Mouse (Mus musculus) brain, embryonic 14.5 days (tissue): ENCODE measurements around the gene Necab3. TPM values are rescaled to one million over a fixed set of nuclear protein-coding genes. Genes with fewer than 3 reads are reported as not detected.

Experiments used
- DNase-seq: peaks from one replicate; pipeline ENCODE4 v3.0.0-alpha.2; 2011; ENCODE audit warnings: low read depth
- CTCF ChIP-seq: fragments of 200-500 bp; IDR thresholded peaks from 2 replicates; pipeline ENCODE4 v1.5.1; 2012; ENCODE audit warnings: inconsistent platforms, mild to moderate bottlenecking, moderate library complexity, borderline replicate concordance; ENCODE audit not compliant: insufficient read depth, insufficient read length; ENCODE audit errors: extremely low read depth
- POLR2A ChIP-seq: fragments of 200-500 bp; IDR thresholded peaks from 2 replicates; pipeline ENCODE4 v1.6.1; 2012; ENCODE audit warnings: mild to moderate bottlenecking, inconsistent platforms, borderline replicate concordance; ENCODE audit not compliant: poor library complexity, insufficient read depth, insufficient read length, severe bottlenecking; ENCODE audit errors: extremely low read depth
- polyA plus RNA-seq: library from polyadenylated mRNA; depleted of rRNA; stranded (reverse); fragments of >200 nt; gene quantifications from 2 replicates; pipeline ENCODE4 v1.2.3, GENCODE M21; 2012; rRNA removed

The Necab3 gene
- 11.6 and 22.0 TPM in 2 replicates for polyA plus RNA-seq

DNA sequence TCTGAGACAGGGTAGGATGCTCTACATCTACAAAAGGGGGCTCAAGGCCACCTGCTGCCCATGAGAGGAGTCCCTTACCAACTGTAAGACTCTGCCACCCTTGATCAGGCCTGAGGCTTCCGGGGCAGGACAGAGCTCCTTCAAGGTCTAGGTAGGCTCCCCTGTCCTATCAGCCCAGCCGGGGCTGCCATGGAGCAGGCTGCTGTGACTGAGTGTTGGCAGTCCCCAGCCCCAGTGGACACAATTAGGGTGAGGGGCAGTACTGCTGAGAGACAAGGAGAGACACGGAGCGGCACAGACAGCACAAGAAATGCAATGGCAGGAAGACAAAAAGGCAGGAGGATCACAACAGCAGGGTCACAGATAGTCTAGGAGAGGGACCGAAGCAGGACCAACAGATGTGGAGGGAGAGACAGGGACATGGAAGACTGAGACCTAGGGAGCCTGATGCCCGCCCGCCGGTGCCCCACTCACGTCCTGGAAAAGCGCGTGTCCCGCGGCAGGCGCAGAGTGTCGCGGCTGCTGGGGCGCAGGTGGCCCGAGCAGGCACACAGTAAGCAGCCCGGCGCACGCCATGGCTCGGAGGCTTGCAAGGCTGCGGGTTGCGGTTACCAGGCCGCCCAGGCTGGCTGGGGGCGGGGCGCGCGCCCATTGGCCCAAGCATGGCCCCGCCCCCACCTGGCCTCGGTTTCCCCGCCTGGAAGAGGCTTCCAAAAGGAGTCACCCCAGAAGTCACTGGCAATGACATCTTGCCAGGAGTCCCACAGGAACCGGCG lies at the start of gene Necab3:
Gene Necab3, minus strand, starts transcription at position 627 of the 776 bp plus-strand sequence.
- peak; percentile 68 for DNase-seq
- TF ChIP-seq CTCF = no peak
- TF ChIP-seq POLR2A = no peak

DNA sequence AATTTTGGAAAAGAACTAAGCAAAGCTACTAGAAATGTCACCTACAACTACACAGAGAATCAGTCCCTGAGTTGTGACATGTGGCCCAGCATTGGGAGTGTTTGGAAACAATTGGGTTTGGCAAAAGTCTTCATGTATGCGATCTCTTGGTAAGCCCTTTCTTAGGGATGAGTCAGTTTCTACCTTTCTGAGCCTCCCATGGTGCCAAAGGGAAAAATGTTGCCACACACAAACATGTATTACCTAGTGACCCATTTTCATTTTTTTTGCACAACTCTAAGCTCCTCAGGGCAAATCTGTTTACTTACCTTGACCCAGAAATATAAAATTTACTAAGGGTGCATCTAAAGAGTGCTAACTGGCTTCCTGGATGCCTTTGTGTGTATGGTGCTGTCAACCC lies 48.3 kb upstream of the Necab3 start:
- TF ChIP-seq POLR2A = no peak
- TF ChIP-seq CTCF = no peak
- no peak for DNase-seq

DNA sequence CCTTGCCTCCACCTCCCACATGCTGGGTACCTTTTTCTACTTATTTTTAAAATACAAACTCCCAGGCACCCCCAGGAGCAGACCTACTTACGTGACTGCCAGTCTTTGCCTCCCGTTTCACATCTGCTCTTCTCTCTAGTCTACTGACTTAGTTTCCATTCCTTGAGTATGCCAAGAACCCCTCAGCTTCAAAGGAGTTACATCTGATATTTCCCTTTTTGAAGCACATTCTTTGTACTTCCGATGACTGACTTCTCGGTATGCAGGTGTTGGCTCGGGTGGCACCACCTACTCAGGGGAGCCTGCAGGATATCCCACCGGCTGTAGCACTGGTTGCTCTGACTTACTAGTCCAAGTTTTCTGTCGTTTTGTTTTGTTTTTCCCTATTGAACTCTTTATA lies 45.5 kb upstream of the Necab3 start:
- no peak for TF ChIP-seq POLR2A
- no peak for DNase-seq

DNA sequence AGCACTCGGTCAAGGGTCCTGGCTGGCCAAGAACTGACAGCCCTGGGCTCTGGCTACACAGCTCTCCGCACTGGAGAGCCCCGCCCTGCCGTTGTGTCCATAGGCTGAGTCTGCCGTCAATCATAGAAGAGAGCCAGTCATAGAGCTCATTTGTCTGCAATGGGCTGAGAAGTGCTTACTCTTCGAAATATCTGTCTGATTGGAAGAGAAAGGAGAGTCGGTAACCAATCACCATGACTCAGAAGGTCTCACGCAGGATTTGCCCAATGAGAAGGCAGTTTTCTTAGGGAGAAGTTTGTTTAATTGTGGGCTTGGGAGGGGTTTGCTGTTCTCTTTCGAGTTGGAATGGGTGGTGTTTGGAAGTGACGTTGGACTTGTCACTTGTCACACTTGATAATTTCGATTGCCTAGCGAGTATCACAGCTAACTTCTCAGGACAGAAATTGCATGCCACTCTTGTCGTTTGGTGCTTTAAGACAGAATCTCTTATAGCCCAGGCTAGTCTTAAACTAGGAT lies 45.0 kb upstream of the Necab3 start, which contains the start of gene Pxmp4:
Gene Pxmp4, minus strand, starts transcription at position 71 of the 516 bp plus-strand sequence.
- TF ChIP-seq POLR2A (peak; percentile 36; the same call in 1 of the 2 replicates), CTCF (no peak)

DNA sequence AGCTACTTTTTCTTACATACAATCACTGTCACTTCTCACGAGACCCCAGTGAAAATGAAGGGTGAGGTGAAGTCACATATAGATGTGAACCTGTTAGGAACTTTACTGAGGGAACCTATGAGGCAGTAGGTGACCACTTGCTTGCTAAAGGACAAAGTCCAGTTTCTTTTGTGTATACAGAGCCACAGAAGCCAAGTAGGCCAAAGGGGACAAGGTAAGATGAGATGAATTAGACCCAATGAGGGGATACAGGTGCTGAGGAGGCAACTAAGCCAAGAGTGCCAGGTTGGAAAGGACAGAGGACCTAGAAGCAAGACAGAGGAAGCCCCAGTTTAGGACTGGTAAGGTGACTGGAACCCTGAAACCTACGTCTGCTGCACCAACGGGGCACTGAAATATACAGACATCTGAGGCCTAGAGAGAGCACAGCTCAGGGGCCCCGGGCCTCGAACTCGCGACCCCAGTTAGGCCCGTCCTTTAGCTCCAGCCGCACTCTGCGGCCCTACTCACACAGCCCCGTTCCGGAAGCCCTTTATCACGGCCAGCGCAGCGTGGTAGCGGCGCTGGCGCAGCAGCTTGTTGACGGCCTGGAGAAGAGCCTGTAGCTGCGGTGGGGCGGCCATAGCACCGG lies 44.4 kb upstream of the Necab3 start:
- no peak for DNase-seq
- no peak for TF ChIP-seq CTCF
- TF ChIP-seq POLR2A = no peak

More for the DNA sequence above, 45.0 kb upstream of the Necab3 start, which contains the start of gene Pxmp4:
- DNase-seq = peak; percentile 99

DNA sequence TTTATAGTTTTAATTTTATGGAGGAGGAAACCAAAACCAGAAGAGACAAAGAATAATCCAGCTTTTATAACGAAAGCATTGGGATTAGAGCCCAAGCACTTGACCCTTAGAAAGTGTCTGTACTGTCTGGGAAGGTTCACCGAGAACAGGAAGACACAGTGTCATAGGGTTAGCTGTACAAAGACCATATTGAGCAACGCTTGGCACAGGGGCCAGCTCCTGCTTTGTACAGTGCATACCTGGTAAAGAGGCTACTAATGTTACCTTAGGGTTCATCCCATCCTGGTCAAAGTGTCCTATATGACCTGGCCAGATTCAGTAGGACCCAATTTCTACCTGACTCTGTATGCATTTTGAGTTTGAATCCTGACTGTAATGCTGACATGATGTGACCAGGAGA lies 42.6 kb upstream of the Necab3 start:
- no peak for DNase-seq

DNA sequence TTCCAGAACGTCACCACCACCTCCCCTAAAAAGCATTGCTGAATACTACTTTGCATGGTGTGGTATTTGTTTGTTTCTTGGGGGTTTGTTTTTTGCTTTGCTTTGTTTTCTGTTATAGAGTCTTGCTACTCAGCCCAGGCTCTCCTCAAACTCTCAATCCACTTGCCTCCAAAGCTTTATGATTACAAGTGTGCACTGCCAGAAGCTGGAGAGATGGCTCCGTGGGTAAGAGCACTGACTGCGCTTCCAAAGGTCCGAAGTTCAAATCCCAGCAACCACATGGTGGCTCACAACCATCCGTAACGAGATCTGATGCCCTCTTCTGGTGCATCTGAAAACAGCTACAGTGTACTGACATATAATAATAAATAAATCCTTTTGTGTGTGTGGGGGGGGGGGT lies 41.9 kb upstream of the Necab3 start:
- DNase-seq = no peak
- TF ChIP-seq CTCF = no peak
- TF ChIP-seq POLR2A = no peak

More for the DNA sequence above, 42.6 kb upstream of the Necab3 start:
- no peak for TF ChIP-seq CTCF
- TF ChIP-seq POLR2A = no peak

DNA sequence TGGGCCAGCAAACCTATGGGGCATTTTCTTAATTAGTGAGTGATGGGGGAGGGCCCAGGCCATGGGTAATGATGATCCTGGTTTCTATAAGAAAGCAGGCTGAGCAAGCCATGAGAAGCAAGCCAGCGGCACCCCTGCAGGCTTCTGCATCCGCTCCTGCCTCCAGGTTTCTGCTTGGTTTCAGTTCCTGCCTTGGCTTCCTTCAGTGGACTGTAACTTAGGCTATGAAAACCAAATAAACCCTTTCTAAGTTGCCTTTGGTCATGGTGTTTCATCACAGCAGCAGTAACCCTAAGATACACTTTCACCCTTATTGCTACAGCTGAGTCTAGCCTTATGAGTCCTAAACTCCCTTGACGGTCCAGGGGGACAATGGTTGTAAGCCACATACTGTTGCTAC lies 38.7 kb upstream of the Necab3 start:
- TF ChIP-seq POLR2A (no peak), CTCF (no peak)
- no peak for DNase-seq

DNA sequence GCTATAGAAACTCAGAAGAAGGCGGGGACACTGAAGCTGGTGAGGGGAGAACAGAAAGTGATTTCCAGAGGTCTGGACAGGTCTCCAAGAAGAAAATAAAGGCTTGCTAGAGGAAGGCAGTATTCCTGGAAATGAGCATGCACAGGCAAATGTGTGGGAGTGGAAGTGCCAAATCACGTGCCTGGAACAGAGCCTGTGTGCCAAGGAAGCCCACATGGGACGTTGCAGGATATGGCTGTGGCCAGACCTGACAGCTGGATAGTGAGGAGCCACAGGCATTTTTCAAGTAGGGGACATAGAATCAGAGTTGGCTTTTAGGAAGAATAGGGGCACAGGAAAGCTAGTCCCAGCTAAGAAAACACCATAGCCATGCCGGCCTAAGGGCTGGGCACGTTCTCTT lies 37.1 kb upstream of the Necab3 start:
- TF ChIP-seq POLR2A (no peak), CTCF (no peak)
- peak; percentile 61 for DNase-seq

DNA sequence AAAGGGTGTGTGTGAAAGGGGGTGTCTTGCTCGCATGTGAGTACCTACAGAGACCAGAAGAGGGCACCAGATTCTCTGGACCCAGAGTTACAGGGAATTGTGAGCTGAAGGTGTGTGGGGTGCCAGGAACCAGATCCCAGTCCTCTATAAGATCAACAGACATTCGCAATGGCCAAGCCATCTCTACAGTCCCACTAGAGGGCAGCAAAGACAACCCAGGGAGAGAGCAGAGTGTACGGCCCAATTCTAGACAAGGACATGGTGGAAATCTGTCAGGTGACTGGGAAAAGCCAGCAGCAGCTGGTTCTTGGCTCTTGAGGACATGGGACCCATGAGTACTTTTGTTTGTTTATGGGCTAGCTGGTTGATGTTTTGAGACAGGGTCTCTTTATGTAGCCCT lies 34.3 kb upstream of the Necab3 start:
- TF ChIP-seq CTCF (peak; percentile 42; the same call in 1 of the 2 replicates), POLR2A (no peak)
- DNase-seq = no peak

DNA sequence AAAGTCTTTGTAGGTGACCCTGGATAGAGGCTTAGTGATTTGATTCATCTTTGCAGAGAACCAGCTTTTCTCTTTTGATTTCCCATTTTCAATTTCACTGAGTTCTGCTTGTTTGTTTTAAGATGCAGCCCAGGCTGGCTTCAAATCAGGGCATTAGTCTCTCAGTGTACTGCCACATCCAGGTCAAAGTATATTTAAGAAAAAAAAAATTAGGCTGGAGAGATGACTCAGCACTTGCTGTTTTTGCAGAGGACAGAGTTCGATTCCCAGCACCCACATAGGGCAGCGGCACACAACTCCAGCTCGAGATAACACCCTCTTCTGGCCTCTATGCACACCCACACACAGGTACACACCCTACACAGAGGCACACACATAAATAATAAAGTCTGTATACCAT lies 32.5 kb upstream of the Necab3 start:
- TF ChIP-seq POLR2A = no peak
- no peak for DNase-seq

DNA sequence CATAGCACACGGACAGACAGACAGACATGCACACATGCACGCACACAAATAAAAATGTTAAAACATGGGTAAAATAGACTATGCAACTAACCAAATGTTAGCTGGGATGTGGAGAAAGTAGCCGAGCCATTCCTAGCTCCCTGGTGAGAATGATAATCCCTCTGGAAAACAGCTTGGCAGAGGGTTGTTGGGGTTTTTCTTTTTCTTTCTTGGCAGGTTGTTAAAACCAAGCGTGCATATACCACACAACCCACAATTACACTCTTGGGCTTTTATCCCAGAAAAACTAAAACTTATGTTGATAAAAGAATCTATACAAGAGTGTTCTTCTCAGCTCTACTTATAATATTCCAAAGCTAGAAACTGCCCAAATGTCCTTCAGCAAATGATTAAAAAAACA lies 30.4 kb upstream of the Necab3 start:
- DNase-seq = no peak
- no peak for TF ChIP-seq POLR2A
- no peak for TF ChIP-seq CTCF

DNA sequence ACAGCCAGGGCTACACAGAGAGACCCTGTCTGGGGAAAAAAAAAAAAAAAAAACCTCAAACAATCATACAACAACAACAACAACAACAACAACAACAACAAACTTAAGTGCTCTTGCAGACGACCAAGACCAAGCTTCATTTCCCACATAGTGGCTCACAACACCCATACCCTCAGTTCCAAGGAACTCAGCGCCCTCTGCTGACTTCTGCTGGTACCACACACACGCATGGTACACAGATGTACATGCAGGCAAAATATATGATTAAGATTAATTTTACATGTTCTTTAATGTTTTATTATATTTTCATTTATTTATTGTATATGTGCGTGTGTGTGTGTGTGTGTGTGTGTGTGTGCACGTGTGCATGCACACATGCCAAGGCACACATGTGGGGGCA lies 27.7 kb upstream of the Necab3 start:
- DNase-seq = peak; percentile 61
- no peak for TF ChIP-seq POLR2A
- peak; percentile 55; the same call in 1 of the 2 replicates for TF ChIP-seq CTCF
